In genomic region chr13:64917191-64917590, GRCm38 (mm10) we compare ENCODE assay signal across 26 mouse cellular contexts. TPM values are rescaled to one million over a fixed set of nuclear protein-coding genes. Genes with fewer than 3 reads are reported as not detected.
"Had no signal": no experiment of that assay in that cellular context is flagged by ENCODE, and none has a peak within 500 bp of the region (broad histone marks: within the 10 kb centered on the region; RNA-seq: fewer than 3 reads in every experiment).

Spata31 (plus strand) TSS chr13:64917406.

- H3K36me3 ChIP-seq: midbrain, embryonic 10.5 days; midbrain, embryonic 12.5 days; neural tube, embryonic 13.5 days; neural tube, embryonic 15.5 days had no signal

- H3K4me1 ChIP-seq: midbrain, embryonic 10.5 days; midbrain, embryonic 12.5 days; neural tube, embryonic 13.5 days; neural tube, embryonic 15.5 days had no signal

- H3K4me3 ChIP-seq: midbrain, embryonic 10.5 days; midbrain, embryonic 12.5 days; myocyte; neural tube, embryonic 13.5 days; neural tube, embryonic 15.5 days had no signal

- H3K27ac ChIP-seq: midbrain, embryonic 10.5 days; midbrain, embryonic 12.5 days; neural tube, embryonic 13.5 days; neural tube, embryonic 15.5 days had no signal

- H3K27me3 ChIP-seq: midbrain, embryonic 12.5 days; neural tube, embryonic 13.5 days; neural tube, embryonic 15.5 days had no signal

- DNase-seq: lung, adult 18-20 months; lung, embryonic 14.5 days; lung, postnatal 10 days; lung, postnatal 4 days; midbrain, embryonic 14.5 days; retina, postnatal 1 day; right cerebral cortex, adult 18-20 months; right cerebral cortex, postnatal 25 days; right cerebral cortex, postnatal 4 days; spleen, adult 18-20 months; thymus, adult 18-20 months; thymus, postnatal 14 days; thymus, postnatal 36 days had no signal

RNA-seq across cellular contexts. Expression of gene Spata31, which starts in this region (rescaled TPM):
- polyA plus RNA-seq: liver, embryonic 16.5 days; lung, embryonic 14.5 days; lung, embryonic 16.5 days; midbrain, embryonic 10.5 days; midbrain, embryonic 12.5 days; midbrain, embryonic 14.5 days; midbrain, embryonic 16.5 days; myocyte; neural tube, embryonic 11.5 days; neural tube, embryonic 13.5 days; neural tube, embryonic 15.5 days; small intestine, adult 2 months; stomach, embryonic 14.5 days; stomach, embryonic 16.5 days; thymus, postnatal 0 days had no signal
